Mouse (Mus musculus) urinary bladder, postnatal 4 days (tissue): ENCODE data around the gene Mdm4.
"Not testable (repeated sequence)": the region's sequence is repeated elsewhere in the genome, so short reads cannot be mapped to it uniquely, and the experiment has no call there.

Experiments used
- DNase-seq, 2 experiments: peaks; one replicate each; pipeline ENCODE4 v3.0.0; 2021 to 2022; ENCODE audit warnings: low spot score in 2 of 2

Mdm4 gene

GRCm38 (mm10) chr1:133053034-133053433 is 22.7 kb upstream of the Mdm4 start:
- no peak for DNase-seq

- no peak for DNase-seq
Measured at GRCm38 (mm10) chr1:133051829-133052228, 21.5 kb upstream of the Mdm4 start.

- DNase-seq = no peak
Measured at GRCm38 (mm10) chr1:133050001-133050431, 19.7 kb upstream of the Mdm4 start.

GRCm38 (mm10) chr1:133048690-133049089 is 18.3 kb upstream of the Mdm4 start:
- DNase-seq = no peak

GRCm38 (mm10) chr1:133047575-133047974 is 17.2 kb upstream of the Mdm4 start:
- no peak for DNase-seq

GRCm38 (mm10) chr1:133046441-133046931 is 16.1 kb upstream of the Mdm4 start:
- peak in 1 of 2 experiments; percentile 38 for DNase-seq

- DNase-seq = peak; percentile 76 to 82
Measured at GRCm38 (mm10) chr1:133045861-133046440, 15.6 kb upstream of the Mdm4 start.

GRCm38 (mm10) chr1:133045011-133045860 is 14.9 kb upstream of the Mdm4 start, which contains the start of gene Pik3c2b:
Gene Pik3c2b, plus strand, starts transcription at chr1:133045667.
- DNase-seq = no peak

GRCm38 (mm10) chr1:133039505-133039949 is 9.2 kb upstream of the Mdm4 start:
- no peak for DNase-seq

GRCm38 (mm10) chr1:133034682-133035081 is 4.3 kb upstream of the Mdm4 start:
- DNase-seq = not testable (repeated sequence)

- no peak for DNase-seq
Measured at GRCm38 (mm10) chr1:133034091-133034460, 3.7 kb upstream of the Mdm4 start.

GRCm38 (mm10) chr1:133033316-133034090 is 3.1 kb upstream of the Mdm4 start:
- DNase-seq = peak in 1 of 2 experiments; percentile 31

- DNase-seq = no peak
Measured at GRCm38 (mm10) chr1:133032981-133033315, 2.6 kb upstream of the Mdm4 start.

GRCm38 (mm10) chr1:133029744-133030143 is 617 bp downstream of the Mdm4 start:
- DNase-seq = no peak

- DNase-seq = peak in 1 of 2 experiments; percentile 41
Measured at GRCm38 (mm10) chr1:133027980-133028379, 2.4 kb downstream of the Mdm4 start.

- peak in 1 of 2 experiments; percentile 20 for DNase-seq
Measured at GRCm38 (mm10) chr1:133027126-133027525, 3.2 kb downstream of the Mdm4 start.

- not testable (repeated sequence) for DNase-seq
Measured at GRCm38 (mm10) chr1:133025796-133026190, 4.6 kb downstream of the Mdm4 start.

- DNase-seq = peak; percentile 83 to 85
Measured at GRCm38 (mm10) chr1:133025051-133025795, 5.1 kb downstream of the Mdm4 start.

- peak in 1 of 2 experiments; percentile 23 for DNase-seq
Measured at GRCm38 (mm10) chr1:133024426-133024825, 5.9 kb downstream of the Mdm4 start.

- DNase-seq = not testable (repeated sequence)
Measured at GRCm38 (mm10) chr1:133023723-133024122, 6.6 kb downstream of the Mdm4 start.

GRCm38 (mm10) chr1:133021971-133022370 is 8.4 kb downstream of the Mdm4 start:
- DNase-seq = not testable (repeated sequence)
